Mouse (Mus musculus) stomach, postnatal 0 days (tissue): ENCODE data around the gene Eng.

Experiments used
- CTCF ChIP-seq: IDR thresholded peaks from 2 replicates; pipeline ENCODE4 v1.5.1; 2016; ENCODE audit warnings: antibody characterized with exemption, low read depth, mild to moderate bottlenecking, moderate library complexity
- EP300 ChIP-seq: optimal IDR thresholded peaks from 2 replicates; pipeline ENCODE3; 2016; ENCODE audit warnings: antibody characterized with exemption

DNA sequence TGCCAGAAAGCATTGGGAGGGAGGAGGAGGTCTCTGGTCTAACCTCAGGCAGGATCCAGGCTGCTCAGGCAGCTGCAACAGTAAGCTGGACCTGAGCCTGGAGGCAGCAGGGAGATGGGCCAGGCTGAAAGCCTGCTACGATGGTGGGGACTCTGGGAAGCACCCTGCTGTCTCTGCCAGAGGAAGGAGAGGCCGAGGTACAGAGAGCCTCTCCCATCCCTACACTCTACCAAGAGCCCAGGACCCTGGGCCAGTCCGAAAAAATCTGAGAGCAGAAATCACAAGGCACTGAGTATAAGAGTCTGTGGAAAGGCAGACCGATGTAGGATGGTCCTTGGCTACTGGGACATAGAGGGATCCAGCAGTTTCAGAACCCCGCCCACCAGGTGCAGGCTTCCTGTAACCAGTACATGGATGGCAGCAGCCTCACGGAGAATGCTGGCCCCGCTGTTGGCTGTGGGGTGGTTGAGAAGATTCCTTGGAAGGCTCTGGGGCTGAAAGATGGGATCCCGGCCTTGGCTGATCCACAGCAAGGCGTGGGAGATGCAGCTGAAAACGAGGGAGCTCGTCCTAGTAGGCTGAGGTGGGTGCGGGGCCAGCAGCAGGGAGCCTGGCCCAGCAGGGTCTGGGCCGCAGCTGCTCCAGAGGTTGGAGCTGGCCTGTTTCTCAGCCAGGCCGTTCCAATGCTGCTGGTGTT lies 36.5 kb downstream of the Eng start:
- TF ChIP-seq CTCF (no peak), EP300 (no peak)
